Mouse (Mus musculus): ENCODE measurements around the gene Zbtb38.
A peak's percentile ranks its signal among the peaks of the same experiment; 100 is the strongest.

The Zbtb38 gene

GRCm38 (mm10) chr9:96638508-96638907 is 114.1 kb downstream of the Zbtb38 start:
- DNase-seq (ENCODE audit: low spot score in 2 of 2) = peak in 1 of 2 experiments; percentile 52

DNA sequence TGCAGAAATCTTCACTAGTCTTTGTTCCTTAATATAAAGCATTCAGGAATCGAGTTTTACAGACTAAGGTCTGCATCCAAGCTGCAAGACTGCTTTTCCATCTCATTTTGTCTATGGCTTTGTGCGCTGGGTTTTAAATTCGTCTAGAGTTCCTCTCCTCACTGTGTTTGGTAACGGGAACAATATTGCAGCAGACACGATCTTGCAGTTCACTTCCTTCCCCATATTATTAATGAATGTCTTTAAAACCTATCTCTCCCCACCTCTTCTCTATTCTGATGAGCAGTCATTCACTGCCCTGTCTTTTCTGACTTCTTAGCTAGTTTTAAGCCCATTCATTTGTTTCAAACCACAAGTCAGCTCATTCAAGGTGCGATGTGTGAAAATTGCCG is 115.5 kb downstream of the Zbtb38 start:
- peak in 1 of 2 experiments; percentile 47 for DNase-seq (ENCODE audit: low spot score in 2 of 2)

GRCm38 (mm10) chr9:96636423-96637156 is 116.0 kb downstream of the Zbtb38 start:
- peak in 1 of 2 experiments; percentile 55 for DNase-seq (ENCODE audit: low spot score in 2 of 2)

GRCm38 (mm10) chr9:96635899-96636298 is 116.7 kb downstream of the Zbtb38 start:
- peak in 1 of 2 experiments; percentile 52 for DNase-seq (ENCODE audit: low spot score in 2 of 2)

- no peak for DNase-seq (ENCODE audit: low spot score in 2 of 2)
These were observed 117.5 kb downstream of the Zbtb38 start for GRCm38 (mm10) chr9:96635176-96635575.

GRCm38 (mm10) chr9:96633771-96634170 is 118.9 kb downstream of the Zbtb38 start:
- peak in 1 of 2 experiments; percentile 57 for DNase-seq (ENCODE audit: low spot score in 2 of 2)

All from spleen, postnatal 4 days (tissue).